Mouse (Mus musculus) left cerebral cortex, postnatal 10 days (tissue): ENCODE measurements around the gene Pgm2. TPM values are rescaled to one million over a fixed set of nuclear protein-coding genes. Genes with fewer than 3 reads are reported as not detected.

Experiments
- DNase-seq, 2 experiments: peaks; one replicate each; pipeline ENCODE4 v3.0.0; 2021 to 2022; ENCODE audit warnings: low spot score in 2 of 2, mixed read lengths in 1 of 2; ENCODE audit errors: extremely low spot score in 1 of 2
- intact Hi-C: fragments of 180-260 bp; cut with DNase I; formaldehyde crosslinking; loops from one replicate; pipeline ENCODE4 v1.15.1; 2025
- total RNA-seq, 2 experiments: library from RNA; stranded (reverse); gene quantifications; 2 replicates each; pipeline ENCODE4 v1.2.3; 2021

Gene Pgm2
- total RNA-seq, result 10 to 100 TPM; 10.3 to 10.7 TPM

DNA sequence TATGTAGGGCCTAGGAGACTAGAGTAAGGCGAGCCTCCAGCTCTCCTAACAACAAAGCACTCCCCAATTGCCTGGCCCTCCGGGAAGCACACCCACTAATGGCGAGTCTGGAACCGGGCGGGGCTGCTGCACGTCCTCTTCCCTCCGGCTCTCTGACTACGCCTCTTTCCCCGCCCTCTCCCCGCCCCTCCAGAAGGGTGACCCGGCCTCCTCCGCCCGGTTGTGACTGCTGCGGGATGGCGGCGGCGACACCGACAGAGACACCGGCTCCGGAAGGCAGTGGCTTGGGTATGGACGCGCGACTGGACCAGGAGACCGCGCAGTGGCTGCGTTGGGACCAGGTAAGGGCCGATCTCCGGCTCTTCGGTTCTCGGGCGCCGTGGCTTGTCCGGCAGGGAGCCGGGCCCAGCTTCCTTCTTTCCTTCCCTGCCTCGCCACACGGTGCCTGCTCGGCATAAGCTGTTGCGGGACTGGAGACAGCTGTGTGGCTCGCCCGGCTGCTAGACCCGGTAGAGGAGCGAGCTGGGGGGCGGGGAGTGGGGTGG lies at the start of gene Pgm2:
Gene Pgm2 (plus strand): TSS at position 203 of the 545 bp plus-strand sequence.
- intact Hi-C loops, result no loop called here
- DNase-seq, result peak; percentile 62 to 92

DNA sequence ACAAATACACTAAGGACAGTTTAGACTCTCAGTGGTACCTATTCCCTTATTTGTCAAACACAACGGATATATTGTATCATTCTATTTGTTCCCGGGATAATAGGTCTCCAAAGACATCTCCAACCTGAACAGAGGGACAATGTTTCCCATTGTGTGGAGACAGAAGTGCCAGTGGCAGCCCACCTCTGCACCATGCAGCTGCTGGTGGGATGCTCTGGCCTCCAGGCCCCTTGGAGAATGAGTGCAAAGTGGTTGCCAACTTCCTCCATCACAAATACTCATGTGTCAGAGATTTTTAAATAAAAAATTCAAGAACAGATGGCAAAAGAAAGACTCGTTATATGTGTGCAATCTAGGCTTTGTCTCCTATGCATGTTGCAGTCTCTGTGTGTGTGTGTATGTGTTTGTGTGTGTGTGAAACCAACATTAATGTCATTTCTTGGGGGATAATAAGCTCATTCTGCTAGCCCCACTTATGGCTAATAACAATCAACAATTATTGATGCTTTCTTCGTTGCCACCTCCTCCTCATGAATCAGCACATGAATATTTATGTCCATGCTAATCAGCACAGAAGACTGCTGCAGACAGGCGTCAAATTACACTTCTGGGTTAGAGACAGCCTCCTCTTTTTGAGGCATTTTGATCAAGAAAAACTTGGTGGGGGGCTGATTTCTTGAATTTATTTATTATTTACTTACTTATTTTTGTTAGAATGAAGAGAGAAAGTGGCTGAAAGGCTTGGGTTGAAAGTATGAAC lies 48.9 kb upstream of the Pgm2 start:
- DNase-seq, result no peak
- intact Hi-C loops, result no loop called here

DNA sequence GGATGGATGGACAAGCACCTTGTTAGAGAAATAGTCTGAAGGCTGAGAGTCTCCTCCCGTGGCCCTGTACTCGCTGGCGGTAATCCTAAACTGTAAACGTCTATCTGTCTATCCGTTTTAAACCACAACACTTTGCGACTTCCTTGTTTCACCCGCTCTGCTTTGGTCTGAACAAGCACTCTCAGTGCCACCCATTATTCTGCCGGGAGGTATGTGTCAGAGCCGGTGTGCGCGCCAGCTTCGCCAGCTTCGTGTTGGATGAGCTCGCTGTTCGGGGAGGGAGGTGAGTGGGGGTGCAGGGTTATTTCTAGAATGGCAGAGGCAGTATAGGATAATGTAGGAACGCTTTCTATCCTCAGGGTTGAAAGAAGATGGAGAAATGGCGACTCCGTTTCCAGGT lies 48.0 kb upstream of the Pgm2 start:
- intact Hi-C loops, result no loop called here
- no peak for DNase-seq

DNA sequence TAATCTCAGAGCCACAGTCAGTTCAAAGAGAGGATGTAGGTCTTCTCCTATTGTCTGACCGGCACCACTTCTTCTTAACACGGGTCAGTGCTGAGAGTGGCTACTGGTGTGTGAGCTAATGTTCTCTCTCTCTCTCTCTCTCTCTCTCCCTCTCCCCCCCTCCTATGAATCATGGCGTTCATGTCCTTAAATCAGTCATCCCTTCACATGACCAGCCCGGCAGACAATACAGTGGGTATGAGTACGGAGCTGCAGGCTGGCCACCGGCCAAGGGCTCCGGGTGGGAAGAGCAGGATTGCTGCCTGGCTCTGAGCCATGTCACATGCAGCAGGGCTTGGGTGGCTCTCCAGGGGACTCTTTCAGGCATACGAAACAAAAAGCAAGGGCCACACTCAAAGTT lies 47.2 kb upstream of the Pgm2 start:
- intact Hi-C loops, result no loop called here

DNA sequence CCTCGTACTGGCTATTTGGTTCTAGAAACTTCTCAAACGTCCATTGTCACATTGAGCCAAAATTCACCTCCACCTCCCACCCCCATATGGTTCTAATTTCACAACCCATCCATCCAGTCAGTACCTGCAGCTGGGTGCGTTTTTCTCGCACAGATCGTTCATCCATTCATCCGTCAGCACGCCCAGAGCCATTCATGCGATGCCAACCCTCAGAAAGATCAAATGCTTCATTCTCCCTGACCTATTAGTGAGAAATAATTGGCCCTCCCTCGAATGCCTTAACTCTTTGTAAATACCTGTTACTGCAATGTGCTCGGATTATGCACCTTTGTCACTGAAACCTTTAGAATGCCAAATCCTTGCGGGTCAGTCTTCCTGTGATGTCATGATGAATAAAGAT lies 45.8 kb upstream of the Pgm2 start:
- intact Hi-C loops, result no loop called here
- DNase-seq, result no peak

More for the DNA sequence above, 47.2 kb upstream of the Pgm2 start:
- DNase-seq, result peak in 1 of 2 experiments; percentile 82

DNA sequence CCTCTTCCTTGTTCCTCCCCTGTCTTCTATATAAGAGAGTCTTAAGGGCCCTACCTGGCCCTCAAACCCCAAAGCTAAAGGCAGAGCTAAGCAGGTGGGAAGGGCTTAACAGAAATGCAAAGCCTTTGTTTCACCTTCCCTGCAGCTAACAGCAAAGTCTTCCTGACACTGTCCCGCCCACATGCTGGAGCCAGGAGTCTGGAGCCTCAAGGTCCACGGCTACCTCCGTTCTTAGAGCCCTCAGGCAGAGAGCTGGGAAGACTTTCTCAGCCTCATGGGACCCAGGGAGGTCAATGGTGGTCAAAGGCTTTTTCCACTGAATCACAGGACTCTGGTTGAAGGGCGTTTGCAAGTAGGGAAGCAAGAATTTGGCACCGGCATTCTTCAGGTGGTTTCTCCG lies 44.8 kb upstream of the Pgm2 start:
- intact Hi-C loops, result no loop called here
- no peak for DNase-seq

DNA sequence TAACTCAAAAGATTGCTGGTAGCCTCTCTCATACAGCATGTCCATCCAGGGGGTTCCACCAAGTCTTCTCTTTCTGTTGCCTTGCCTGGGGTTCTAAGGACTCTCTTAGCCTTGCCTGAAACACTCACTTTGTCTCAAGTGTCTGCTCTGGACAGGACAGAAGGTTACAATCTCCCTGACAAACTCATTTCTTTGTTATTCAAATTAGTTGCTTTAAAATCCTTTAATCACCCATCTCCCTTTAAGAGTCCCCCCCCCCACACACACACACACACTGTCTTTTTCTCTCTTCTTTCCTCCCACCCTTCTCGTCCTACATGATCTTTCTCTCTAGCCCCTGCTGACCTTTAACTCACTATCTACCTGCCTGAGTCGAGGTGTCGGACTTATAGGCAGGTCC lies 44.1 kb upstream of the Pgm2 start:
- DNase-seq, result no peak
- intact Hi-C loops, result no loop called here

DNA sequence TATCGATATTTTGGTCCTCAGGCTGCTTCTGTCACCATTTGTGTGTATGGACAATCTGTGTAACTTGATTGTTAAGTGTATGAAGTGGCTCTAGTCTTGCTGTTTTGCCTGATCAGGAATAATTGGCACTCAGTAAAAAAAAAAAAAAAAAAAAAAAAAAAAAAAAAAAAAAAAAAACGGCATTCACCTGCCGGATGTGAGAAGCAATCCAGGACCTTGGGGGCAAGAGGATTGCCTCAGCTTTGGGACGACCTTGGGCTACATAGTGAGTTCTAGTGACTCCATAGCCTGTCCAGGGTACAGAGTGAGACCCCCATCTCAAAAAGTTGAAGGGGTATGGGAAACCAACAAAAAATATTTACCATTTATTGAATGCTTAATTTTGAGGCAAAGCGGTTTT lies 43.5 kb upstream of the Pgm2 start:
- DNase-seq, result no peak
- intact Hi-C loops, result no loop called here

DNA sequence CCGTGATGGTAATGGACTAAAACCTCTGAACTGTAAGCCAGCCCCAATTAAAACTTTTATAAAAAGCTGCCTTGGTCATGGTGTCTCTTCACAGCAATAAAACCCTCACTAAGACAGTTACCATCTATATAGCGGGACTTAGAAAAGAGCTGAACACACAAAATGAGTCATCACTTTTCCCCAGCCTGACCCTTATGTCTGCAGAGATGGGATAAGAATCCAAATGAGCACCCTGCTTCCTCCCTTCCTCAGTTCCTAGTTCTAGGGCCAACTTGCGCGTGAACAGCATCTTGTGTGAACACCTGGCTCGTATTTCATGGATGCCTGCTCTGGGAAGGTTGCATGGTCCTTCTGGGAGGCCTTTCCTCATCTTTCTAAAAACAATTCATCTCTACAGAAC lies 39.7 kb upstream of the Pgm2 start:
- DNase-seq, result no peak
- intact Hi-C loops, result no loop called here

DNA sequence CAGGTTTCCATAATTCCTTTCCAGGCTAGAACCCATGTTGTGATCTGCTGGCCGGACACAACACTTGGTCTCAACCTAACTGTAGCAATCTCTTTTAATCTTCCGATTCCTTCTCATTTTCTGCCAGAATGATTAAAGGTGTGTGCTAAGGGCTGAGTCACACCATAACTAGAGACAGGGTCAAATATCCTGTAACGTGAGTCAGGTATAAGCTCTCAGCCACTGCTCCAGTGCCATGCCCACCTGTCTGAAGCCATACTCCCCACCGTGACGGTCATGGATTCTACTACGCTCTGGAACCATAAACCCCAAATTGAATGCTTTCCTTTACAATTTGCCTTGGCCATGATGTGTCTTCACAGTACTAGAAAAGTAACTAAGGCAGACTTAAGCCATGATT lies 36.5 kb upstream of the Pgm2 start:
- intact Hi-C loops, result no loop called here
- no peak for DNase-seq

DNA sequence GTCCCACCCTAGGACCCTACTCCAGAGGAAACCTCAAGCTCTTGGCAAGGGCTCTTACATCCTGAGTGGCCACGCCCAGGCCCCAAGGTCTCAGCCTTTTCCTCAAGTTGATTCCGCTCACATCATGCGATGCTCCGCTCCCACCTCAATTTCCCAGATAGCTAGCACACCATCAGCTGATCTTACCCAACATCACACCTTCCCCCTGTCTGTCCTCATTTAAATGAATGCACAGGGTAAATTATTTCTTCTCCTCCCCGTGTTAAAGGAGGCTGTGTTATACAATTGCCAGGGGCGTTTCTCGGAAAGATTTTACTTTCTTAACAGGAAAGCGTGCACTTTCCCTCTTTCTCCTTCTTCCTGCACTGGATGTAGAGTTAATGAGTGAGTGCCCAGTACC lies 31.9 kb upstream of the Pgm2 start:
- intact Hi-C loops, result loop anchor here (5.0 kb wide), 1 partner anchor 94 kb away; the partner anchor contains the start of gene Rell1
- DNase-seq, result no peak

DNA sequence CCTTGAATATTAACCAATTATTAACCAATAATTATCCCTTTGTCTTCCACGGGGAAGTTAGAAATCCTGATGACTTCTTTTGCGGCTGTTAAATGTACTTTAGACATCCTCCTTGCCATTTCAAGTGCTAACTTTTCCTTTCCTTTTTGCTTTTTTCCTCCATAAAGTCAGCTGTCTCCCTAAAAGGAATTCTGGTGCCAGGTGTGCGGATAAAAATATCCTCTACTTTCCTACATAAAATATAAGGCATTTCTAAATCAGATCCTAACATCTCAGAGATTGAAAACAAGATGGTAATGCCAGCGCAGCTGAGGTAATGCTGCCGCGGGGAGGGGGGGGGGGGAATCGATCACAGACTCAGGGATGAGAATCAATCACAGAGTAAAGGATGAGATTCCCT lies 31.1 kb upstream of the Pgm2 start:
- no peak for DNase-seq
- intact Hi-C loops, result loop anchor here (5.0 kb wide), 1 partner anchor 94 kb away; the partner anchor contains the start of gene Rell1

DNA sequence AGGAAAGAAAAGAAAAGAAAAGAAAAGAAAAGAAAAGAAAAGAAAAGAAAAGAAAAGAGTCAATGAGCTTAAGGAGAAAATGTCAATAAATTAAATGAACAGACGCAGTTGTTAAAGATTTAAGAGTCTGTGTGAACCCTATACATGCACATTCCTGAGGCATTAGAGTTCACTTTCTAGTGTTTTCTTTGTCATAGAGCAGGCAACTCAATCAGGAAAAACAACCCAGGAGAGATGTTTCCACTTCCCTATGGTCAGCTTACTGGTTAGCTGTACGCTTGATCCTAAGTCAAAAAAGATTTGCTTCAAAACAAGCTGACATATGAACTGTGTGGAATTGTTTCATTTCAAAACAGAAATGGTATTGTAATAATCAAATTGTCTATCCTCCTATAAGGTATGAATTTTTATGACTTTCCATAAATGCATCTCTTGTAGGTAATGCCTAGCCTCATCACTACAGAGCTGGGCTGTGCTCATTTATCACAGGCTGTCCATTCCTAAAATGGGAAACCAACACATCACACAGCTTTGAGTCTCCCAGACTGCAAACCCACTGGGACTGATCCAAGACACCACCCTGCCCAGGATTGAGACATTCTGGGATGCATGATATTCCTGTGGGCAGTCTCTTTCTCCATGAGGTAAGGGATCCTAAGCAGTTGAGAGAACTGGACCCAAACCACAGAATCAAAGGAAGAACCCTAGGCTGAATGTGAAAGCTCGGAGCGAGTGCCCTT lies 29.7 kb upstream of the Pgm2 start:
- intact Hi-C loops, result loop anchor here (5.0 kb wide), 1 partner anchor 96 kb away; the partner anchor contains the start of gene Rell1
- no peak for DNase-seq

DNA sequence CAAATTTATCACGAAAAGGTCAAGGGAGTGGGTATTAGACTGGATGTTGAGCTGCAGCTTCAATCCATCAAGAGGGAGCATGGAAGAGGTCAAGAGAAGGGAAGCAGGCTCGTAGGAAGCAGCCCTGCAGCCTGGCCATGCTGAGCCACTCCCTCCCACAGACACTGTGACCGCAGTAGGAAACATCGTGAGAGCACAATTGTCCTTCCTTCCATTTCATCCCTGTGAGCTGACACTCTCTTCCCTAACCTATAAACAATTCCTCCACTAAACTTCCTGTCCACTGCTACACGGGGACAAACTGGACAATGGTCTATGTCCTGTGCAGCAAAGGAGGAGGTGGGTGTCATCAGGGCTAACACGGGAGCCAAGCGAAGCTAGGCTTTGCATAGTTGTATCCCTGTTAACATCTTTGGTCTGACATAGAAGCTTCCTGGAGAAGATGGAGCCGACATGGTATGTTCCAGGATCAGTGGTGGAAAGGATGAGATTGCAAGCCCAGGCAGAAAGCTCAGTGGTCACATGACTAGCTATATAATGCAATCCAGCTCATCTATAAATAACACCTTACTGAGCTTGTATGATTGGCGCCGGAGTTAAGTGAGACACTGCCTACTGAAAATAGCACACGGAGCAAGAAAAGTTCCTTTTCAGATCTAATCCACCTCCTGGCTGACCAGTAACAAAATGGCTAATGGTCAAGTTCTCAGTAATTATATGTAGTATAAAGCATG lies 29.0 kb upstream of the Pgm2 start:
- no peak for DNase-seq
- intact Hi-C loops, result loop anchor here (5.0 kb wide), 1 partner anchor 96 kb away; the partner anchor contains the start of gene Rell1

DNA sequence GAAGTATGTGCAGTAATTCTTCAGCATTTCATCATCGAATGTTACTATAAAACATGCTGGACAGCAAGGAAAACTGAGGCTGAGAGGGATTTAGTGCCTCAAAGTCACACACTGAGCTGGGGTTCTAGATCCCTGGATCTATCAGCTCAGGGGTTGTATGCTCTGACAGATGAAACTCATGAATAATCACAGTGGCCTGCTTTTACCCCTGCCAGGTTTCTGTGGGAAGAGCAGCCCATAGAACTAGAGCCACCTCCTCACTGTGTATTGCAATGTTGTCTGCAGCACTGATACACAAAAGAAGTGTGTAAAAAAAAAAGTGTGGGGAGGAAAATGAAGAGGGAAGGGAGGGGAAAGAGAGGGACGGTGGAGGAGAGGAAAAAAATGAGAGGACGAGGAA lies 28.3 kb upstream of the Pgm2 start:
- DNase-seq, result no peak
- intact Hi-C loops, result loop anchor here (5.0 kb wide), 1 partner anchor 97 kb away; the partner anchor contains the start of gene Rell1

DNA sequence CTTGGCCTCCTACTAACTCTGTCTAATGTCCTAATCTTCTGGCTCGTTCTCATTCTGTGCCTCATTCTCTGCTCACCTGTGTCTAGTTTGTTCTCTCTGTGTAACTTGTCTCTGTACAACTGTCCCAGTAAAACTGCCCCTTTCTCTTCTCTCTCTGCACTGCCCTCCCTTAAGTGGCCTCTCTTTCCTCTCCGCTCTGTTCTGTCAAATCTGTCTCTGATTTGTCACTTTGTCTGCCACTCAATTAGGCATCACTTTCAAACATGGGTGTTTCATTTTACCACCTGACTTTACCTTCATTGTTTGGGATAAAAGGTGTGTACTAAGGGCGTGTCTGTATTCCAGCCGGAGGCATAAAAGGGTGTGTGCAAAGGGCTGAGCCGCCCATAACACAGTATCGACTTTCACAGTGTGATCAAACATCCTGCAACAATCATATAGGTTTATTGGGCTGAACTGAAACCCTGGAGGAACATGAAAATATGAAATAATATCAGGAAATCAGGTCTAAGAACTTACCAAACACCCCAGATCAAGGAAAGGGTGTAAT lies 27.2 kb upstream of the Pgm2 start:
- intact Hi-C loops, result no loop called here
- no peak for DNase-seq

DNA sequence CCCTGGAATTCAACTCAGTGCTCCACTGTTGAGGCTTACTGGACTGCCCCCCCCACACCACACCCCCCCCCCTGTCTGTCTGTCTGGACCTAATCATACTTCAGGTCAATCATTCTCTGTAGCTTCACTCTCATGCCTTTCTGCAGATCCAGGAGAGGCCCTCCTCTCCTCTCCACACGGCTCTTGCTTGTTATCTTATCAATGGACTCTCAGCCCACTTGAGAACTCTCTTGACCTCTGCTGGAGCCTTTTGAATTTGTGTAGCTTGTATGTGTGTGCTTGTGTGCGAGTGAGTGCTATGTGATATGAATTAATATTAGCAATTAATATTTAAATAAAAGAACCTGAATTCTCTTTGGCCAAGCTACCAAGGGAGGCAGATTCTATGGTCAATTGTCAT lies 26.6 kb upstream of the Pgm2 start:
- no peak for DNase-seq
- intact Hi-C loops, result no loop called here

DNA sequence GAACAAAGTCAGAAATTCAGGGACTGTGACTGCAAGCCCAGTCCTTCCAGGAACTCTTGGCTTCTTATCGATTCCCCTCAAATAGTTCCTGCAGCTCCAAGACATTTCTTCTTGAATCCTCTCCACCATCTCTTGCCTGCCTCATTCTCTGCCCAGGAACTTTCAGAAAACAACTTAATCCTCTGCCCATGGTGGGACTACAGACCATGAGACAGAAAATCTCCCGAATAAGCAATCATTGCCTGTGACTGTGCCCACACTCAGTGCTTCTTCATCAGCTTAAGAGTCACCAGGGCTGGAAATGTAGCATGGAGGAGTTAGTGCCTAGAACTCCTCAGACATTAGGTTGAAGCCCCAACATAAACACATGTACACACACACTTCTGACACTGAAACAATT lies 25.2 kb upstream of the Pgm2 start:
- intact Hi-C loops, result no loop called here
- no peak for DNase-seq
